Mouse (Mus musculus) heart, adult 2 months (tissue): ENCODE results near the gene Spata20.

ENCODE experiments used
- CTCF ChIP-seq: fragments of 200-600 bp; IDR thresholded peaks from 2 replicates; pipeline ENCODE4 v1.8.1; 2022; ENCODE audit warnings: antibody characterized with exemption, mild to moderate bottlenecking, moderate library complexity
- POLR2A ChIP-seq: fragments of 200-500 bp; IDR thresholded peaks from 2 replicates; pipeline ENCODE4 v1.6.1; 2011; ENCODE audit warnings: mild to moderate bottlenecking, low read depth, low read length, control low read depth; ENCODE audit not compliant: insufficient read depth

- no peak for TF ChIP-seq CTCF
- no peak for TF ChIP-seq POLR2A
Measured at GRCm38 (mm10) chr11:94471740-94472584, 14.0 kb downstream of the Spata20 start.
